Mouse (Mus musculus): Measurements from ENCODE around the gene Hecw2.

DNA sequence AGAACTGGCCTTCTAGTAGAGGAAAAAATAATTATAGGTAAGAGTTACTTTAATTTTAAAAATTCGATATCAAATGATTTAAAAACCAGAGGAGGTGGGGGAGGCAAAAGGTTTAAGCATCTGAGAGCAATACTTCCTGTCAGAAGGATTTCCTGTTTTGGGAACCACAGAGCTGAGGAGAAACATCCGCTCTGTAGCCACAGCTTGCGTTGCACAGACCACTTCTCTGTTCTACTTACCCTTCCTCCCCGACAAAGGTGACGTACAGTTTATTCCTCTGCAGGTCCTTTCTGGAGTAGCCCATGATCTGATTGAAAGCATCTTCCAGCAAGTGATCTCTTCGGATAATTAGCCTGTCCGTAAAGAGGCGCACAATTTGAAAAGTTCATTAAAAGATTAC is 343.6 kb downstream of the Hecw2 start:
- TF ChIP-seq CTCF (IDR thresholded peaks at IDR 0.05; ENCODE audit: low read depth, low read length) (no peak), GATA1 (IDR thresholded peaks at IDR 0.05; ENCODE audit: borderline replicate concordance, low read length) (no peak)

Data from G1E (cell line).